14 mouse cellular contexts compared by ENCODE assay signal in the genomic region with DNA sequence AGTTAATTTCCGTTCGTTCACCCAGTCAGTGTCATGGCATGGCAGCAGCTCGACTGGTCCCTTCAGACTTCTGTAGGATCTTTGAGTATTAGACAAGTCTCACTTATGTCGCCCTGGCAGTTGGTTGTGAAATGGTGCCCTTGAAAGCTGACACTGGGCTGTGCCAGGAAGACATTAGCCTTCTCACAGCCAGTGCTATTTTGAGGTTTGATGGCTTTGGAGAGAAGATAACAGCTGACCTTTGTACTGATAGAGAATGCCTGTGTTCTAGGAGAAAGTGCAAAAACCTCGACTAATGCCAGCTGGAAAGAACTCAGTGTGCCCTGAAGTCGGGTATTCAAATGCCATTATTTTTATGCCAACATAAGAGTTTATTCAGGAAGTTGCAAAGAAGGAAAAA.
DNase-seq lines count a peak whose midpoint lies in the region; ATAC-seq lines count a peak whose summit lies in the region.
"Had no signal": no experiment of that assay in that cellular context is flagged by ENCODE, and none has a peak within 500 bp of the region (broad histone marks: within the 10 kb centered on the region; RNA-seq: fewer than 3 reads in every experiment).

No protein-coding gene starts in this region.

- peak; percentile 74 for ATAC-seq in intestine, embryonic 16.5 days
- ATAC-seq in megakaryocyte, adult 5-6 weeks (ENCODE audit: poor library complexity, severe bottlenecking), result no peak
- ATAC-seq: forebrain, embryonic 15.5 days had no signal

- H3K4me3 ChIP-seq in intestine, embryonic 16.5 days (ENCODE audit: low read length), result no peak overlapping the region
- H3K4me3 ChIP-seq: embryonic facial prominence, embryonic 10.5 days; forebrain, embryonic 15.5 days; limb, embryonic 15.5 days; midbrain, embryonic 10.5 days; neural tube, embryonic 15.5 days had no signal

- peaks cover 9% of the 10 kb centered on the region for H3K4me1 ChIP-seq in intestine, embryonic 16.5 days (ENCODE audit: control insufficient read depth, insufficient read depth, low read length)
- H3K4me1 ChIP-seq: embryonic facial prominence, embryonic 10.5 days; forebrain, embryonic 15.5 days; midbrain, embryonic 10.5 days; neural tube, embryonic 15.5 days had no signal

- no peak overlapping the region for H3K27ac ChIP-seq in intestine, embryonic 16.5 days (ENCODE audit: low read length)
- H3K27ac ChIP-seq: embryonic facial prominence, embryonic 10.5 days; forebrain, embryonic 15.5 days; limb, embryonic 15.5 days; midbrain, embryonic 10.5 days; neural tube, embryonic 15.5 days had no signal

- no peak overlapping the region for H3K9ac ChIP-seq in intestine, embryonic 16.5 days (ENCODE audit: low read depth, low read length)
- H3K9ac ChIP-seq: forebrain, embryonic 15.5 days; limb, embryonic 15.5 days; neural tube, embryonic 15.5 days had no signal

- no peaks in the 10 kb centered on the region for H3K36me3 ChIP-seq in intestine, embryonic 16.5 days (ENCODE audit: control insufficient read depth, insufficient read depth, low read length)
- H3K36me3 ChIP-seq: embryonic facial prominence, embryonic 10.5 days; forebrain, embryonic 15.5 days; limb, embryonic 15.5 days; midbrain, embryonic 10.5 days; neural tube, embryonic 15.5 days had no signal

- 68% methylated on average over 6 of the region's 6 CpGs for WGBS in intestine, embryonic 16.5 days

- H3K4me2 ChIP-seq in intestine, embryonic 16.5 days (ENCODE audit: low read depth, low read length), result no peak overlapping the region
- H3K4me2 ChIP-seq: forebrain, embryonic 15.5 days; limb, embryonic 15.5 days; neural tube, embryonic 15.5 days had no signal

- no peaks in the 10 kb centered on the region for H3K9me3 ChIP-seq in intestine, embryonic 16.5 days (ENCODE audit: control insufficient read depth, low read length)
- H3K9me3 ChIP-seq: embryonic facial prominence, embryonic 10.5 days; forebrain, embryonic 15.5 days; limb, embryonic 15.5 days; midbrain, embryonic 10.5 days; neural tube, embryonic 15.5 days had no signal

- H3K27me3 ChIP-seq in intestine, embryonic 16.5 days (replicated peaks; ENCODE audit: control insufficient read depth, insufficient read depth, low read length), result no peaks in the 10 kb centered on the region
- H3K27me3 ChIP-seq: forebrain, embryonic 15.5 days; limb, embryonic 15.5 days; neural tube, embryonic 15.5 days had no signal

- peak; percentile 29 for DNase-seq in gastrocnemius, postnatal 25 days
- DNase-seq in gastrocnemius, adult 8-10 months (ENCODE audit: low spot score in 2 of 2), result no peak
- DNase-seq in 3T3-L1 (ENCODE audit: low read depth, low spot score), result peak; percentile 12
- peak; percentile 65 to 78 for DNase-seq in heart, adult 18-20 months
- DNase-seq in urinary bladder, adult 2 months (ENCODE audit: low spot score), result no peak
- DNase-seq in spleen, postnatal 10 days (ENCODE audit: low spot score in 2 of 2), result no peak
- DNase-seq: B cell, adult 2 months had no signal

Comparison
In these comparisons a context has a peak if more than half of its experiments do, and no peak if none do; other contexts are left out.
1. DNase-seq: peak in gastrocnemius, postnatal 25 days (single experiment), 3T3-L1 (single experiment) and heart, adult 18-20 months (2 of 2); none in gastrocnemius, adult 8-10 months (0 of 2), urinary bladder, adult 2 months (single experiment) and spleen, postnatal 10 days (0 of 2).